Mouse (Mus musculus): ENCODE data around the gene Gm3248. TPM values are rescaled to one million over a fixed set of nuclear protein-coding genes. Genes with fewer than 3 reads are reported as not detected.
"Not testable (repeated sequence)": the region's sequence is repeated elsewhere in the genome, so short reads cannot be mapped to it uniquely, and the experiment has no call there.

The Gm3248 gene
- polyA plus RNA-seq, 1 experiment from 2014 or later = 0.52 TPM

DNA sequence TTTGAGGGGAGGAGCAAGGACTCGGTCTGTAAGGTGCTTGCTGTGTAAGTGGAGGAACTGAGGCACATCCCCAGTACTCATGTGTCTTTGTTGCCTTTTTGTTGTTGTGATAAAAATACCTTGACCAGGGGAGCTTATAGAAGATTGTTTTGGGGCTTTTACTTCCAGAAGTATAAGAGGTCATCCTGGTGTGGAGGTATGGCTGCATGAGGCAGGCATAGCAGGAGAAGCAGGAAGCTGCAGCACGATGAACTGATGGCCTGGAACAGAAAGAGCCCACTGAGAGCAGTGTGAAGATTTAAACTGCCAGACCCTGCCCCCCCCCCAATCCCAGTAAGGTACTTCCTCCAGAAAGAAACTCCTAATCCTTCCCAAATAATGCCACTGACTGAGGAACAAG, 47.8 kb downstream of the Gm3248 start:
- ATAC-seq (replicated peaks; ENCODE audit: insufficient number of reproducible peaks, low FRiP score, low TSS enrichment, low read depth); H3K9ac ChIP-seq (replicated peaks; ENCODE audit: low read length); DNase-seq (ENCODE audit: low spot score); H3K36me3 ChIP-seq (replicated peaks; ENCODE audit: control insufficient read depth, insufficient read depth, low read depth, low read length); H3K9me3 ChIP-seq (replicated peaks; ENCODE audit: control insufficient read depth, low read length); H3K4me2 ChIP-seq (ENCODE audit: low read depth, low read length); H3K27me3 ChIP-seq (ENCODE audit: control insufficient read depth, insufficient read depth, low read length); H3K4me3 ChIP-seq (ENCODE audit: low read depth, low read length); H3K27ac ChIP-seq (replicated peaks; ENCODE audit: low read depth, low read length); H3K4me1 ChIP-seq (ENCODE audit: control insufficient read depth, insufficient read depth, low read length): not testable (repeated sequence)
- WGBS = 77% methylated on average over 2 of the region's 2 CpGs

Other genes starting within 250 kb of the Gm3248 start
- gene Gm3373, start 220.2 kb downstream of the Gm3248 start, polyA plus RNA-seq (2014; fragmentation: Nextera tagmentation; extraction: Ambion mirVana) = 0.17 and 0.46 TPM in 2 replicates
- 1.7 and 1.9 TPM in 2 replicates for gene Gm3383, start 153.8 kb downstream of the Gm3248 start, polyA plus RNA-seq (2014; fragmentation: Nextera tagmentation; extraction: Ambion mirVana)
- gene Gm3424, start 131.4 kb downstream of the Gm3248 start, polyA plus RNA-seq (2014; fragmentation: Nextera tagmentation; extraction: Ambion mirVana) = not detected in 2 replicates
- gene Gm8237, start 81.4 kb downstream of the Gm3248 start, polyA plus RNA-seq (2014; fragmentation: Nextera tagmentation; extraction: Ambion mirVana) = 0.17 and 0.39 TPM in 2 replicates
- gene Gm3453, start 17.4 kb upstream of the Gm3248 start, polyA plus RNA-seq (2014; fragmentation: Nextera tagmentation; extraction: Ambion mirVana) = not detected in 2 replicates
- gene Gm6337, start 96.5 kb upstream of the Gm3248 start, polyA plus RNA-seq (2014; fragmentation: Nextera tagmentation; extraction: Ambion mirVana) = not detected in 2 replicates
- 1.3 and 2.2 TPM in 2 replicates for gene Gm8206, start 132.2 kb upstream of the Gm3248 start, polyA plus RNA-seq (2014; fragmentation: Nextera tagmentation; extraction: Ambion mirVana)
- gene Gm3468, start 146.9 kb upstream of the Gm3248 start, polyA plus RNA-seq (2014; fragmentation: Nextera tagmentation; extraction: Ambion mirVana) = 2.8 and 4.3 TPM in 2 replicates
- gene Gm3476, start 164.1 kb upstream of the Gm3248 start, polyA plus RNA-seq (2014; fragmentation: Nextera tagmentation; extraction: Ambion mirVana) = not detected in 2 replicates

All from embryonic facial prominence, embryonic 11.5 days (tissue).